Mouse (Mus musculus) stomach, postnatal 0 days (tissue): ENCODE results near the gene Nfib.

Experiments
- CTCF ChIP-seq: IDR thresholded peaks from 2 replicates; pipeline ENCODE4 v1.5.1; 2016; ENCODE audit warnings: antibody characterized with exemption, low read depth, mild to moderate bottlenecking, moderate library complexity
- EP300 ChIP-seq: optimal IDR thresholded peaks from 2 replicates; pipeline ENCODE3; 2016; ENCODE audit warnings: antibody characterized with exemption

- no peak for TF ChIP-seq CTCF
- TF ChIP-seq EP300, result no peak
Observed at GRCm38 (mm10) chr4:82250355-82250659, 455.2 kb downstream of the Nfib start.
